Mouse (Mus musculus): ENCODE measurements around the gene Dupd1.

Gene Dupd1

GRCm38 (mm10) chr14:21722021-21722698 lies 7.8 kb upstream of the Dupd1 start:
- DNase-seq (ENCODE audit: low spot score), result no peak

GRCm38 (mm10) chr14:21720430-21721205 lies 6.2 kb upstream of the Dupd1 start:
- no peak for DNase-seq (ENCODE audit: low spot score)

DNA sequence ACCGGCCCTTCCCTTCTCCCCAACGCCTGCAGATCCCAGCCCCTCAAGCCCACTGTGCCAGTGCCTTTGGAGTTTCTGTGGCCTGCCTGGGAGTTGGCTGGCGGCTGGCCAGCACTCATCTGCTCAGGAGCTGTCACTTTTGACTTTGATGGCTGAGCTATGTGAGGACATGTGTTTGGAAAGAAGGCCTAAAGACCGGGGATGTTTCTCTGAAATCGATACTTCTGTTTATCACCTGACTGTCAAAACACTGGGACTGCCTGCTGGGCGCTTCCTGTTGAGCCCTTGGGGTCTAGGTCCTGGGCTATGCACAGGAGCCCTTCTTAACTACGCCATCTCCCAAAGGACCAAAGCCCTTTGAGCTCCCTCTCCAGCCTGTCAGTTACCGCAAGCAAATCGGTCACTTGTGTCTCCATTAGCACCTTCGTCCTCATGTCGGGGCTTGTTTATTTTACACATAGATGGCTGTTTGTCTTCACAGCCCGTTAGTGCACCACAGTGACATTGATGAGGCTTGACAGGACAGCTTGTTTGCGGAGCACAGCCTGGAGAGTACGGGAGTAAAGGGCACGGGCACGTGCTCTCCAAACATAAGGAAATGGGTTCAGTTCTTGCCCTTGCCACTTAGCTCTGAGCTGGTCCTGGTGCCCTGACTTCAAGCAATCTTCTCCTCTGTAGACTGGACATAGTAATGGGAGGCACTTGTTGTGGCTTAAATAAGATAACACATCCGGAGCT lies 5.4 kb upstream of the Dupd1 start:
- no peak for DNase-seq (ENCODE audit: low spot score)

GRCm38 (mm10) chr14:21711231-21711630 lies 3.1 kb downstream of the Dupd1 start:
- no peak for DNase-seq (ENCODE audit: low spot score)

- DNase-seq (ENCODE audit: low spot score), result no peak
Measured at GRCm38 (mm10) chr14:21709545-21709944, 4.8 kb downstream of the Dupd1 start.

GRCm38 (mm10) chr14:21706759-21707571 lies 7.4 kb downstream of the Dupd1 start:
- peak; percentile 45 for DNase-seq (ENCODE audit: low spot score)

DNA sequence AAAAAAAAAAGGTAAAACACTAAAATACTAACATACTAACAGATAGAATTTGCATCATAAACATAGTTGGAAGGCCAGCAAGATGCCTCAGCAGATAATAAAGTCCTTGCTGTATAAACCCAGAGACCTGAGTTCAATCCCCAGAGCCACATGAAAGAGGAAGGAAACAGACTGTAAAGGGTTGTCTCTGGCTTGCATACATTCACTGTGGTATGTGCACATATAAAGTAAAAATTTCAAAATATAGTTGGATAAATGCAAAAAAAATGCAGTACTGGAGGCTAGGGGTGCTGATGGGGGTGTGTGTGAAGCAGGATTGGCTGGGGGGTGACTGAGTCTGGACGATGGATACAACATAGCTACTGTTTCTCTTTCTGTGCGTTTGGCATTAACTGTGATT lies 8.9 kb downstream of the Dupd1 start:
- DNase-seq (ENCODE audit: low spot score), result no peak

DNA sequence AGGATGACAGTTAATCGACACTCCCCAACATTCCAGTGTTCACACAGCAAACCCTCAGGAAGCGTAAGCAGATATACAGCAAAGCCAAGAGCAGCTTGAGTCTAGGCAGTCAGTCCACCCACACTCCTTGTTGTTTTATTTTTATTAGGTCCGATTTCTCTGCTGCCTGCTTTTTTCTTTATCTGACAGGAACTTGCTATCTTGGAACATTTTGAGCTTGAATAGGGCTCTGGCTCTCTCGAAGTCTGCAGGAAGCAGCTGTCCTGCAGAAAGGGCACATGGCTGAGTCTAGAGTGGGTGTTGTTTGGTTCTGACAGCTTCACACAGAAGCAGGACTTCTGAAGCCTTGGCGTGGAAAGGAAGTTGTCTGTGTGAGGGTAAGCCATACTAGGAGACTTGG lies 11.1 kb downstream of the Dupd1 start:
- DNase-seq (ENCODE audit: low spot score), result no peak

- no peak for DNase-seq (ENCODE audit: low spot score)
Measured at GRCm38 (mm10) chr14:21702691-21703090, 11.7 kb downstream of the Dupd1 start.

GRCm38 (mm10) chr14:21696186-21696830 lies 18.1 kb downstream of the Dupd1 start:
- no peak for DNase-seq (ENCODE audit: low spot score)

- no peak for DNase-seq (ENCODE audit: low spot score)
Measured at GRCm38 (mm10) chr14:21695020-21695419, 19.4 kb downstream of the Dupd1 start.

- DNase-seq (ENCODE audit: low spot score), result no peak
Measured at GRCm38 (mm10) chr14:21691070-21691469, 23.3 kb downstream of the Dupd1 start.

DNA sequence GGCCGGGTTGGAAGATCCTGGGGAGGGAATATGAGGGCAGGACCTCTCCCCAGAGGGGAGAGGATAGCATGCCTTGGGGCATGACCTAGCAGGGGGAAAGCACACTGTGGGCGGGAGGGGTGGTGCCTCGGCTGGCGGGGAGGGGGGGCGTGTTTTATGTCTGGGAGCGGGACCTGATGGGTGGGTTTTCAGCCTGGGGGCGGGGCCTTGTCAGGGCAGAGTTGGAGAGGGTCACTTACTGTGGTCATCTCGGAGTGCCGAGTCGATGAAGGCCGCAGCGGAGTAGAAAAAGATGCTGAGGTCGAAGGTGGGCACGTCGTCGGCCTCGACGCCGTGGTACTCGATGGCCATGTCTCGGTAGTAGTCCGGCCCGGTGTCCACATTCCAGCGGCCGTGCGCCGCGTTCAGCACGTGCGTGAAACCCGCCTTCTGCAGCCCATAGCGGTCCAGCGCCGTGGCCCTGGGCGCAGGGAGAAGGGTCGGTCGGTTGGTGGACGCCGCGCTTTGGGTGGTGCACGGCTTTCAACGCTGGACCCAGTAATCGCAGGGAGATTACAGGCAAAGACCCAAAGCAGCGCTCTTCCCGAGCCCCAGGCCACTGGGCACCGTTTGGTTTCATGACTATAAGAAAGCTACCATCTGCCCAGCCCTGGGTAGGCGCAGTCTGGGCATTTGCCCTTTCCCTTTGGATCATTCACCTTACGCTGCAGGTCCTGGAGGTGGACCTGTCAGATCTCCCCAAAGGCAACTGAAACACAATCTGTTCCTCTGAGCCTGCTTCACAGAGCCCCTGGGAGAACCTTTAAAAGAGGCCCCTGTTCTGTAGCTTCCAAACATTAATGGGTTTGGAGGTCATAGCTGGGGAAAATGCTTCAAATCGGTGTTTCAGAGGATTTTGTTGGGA lies 27.7 kb downstream of the Dupd1 start:
- peak; percentile 66 for DNase-seq (ENCODE audit: low spot score)

- no peak for DNase-seq (ENCODE audit: low spot score)
Measured at GRCm38 (mm10) chr14:21685411-21686146, 28.8 kb downstream of the Dupd1 start.

GRCm38 (mm10) chr14:21683834-21684233 lies 30.5 kb downstream of the Dupd1 start:
- DNase-seq (ENCODE audit: low spot score), result no peak

- peak; percentile 79 for DNase-seq (ENCODE audit: low spot score)
Measured at GRCm38 (mm10) chr14:21682681-21683129, 31.7 kb downstream of the Dupd1 start.

DNA sequence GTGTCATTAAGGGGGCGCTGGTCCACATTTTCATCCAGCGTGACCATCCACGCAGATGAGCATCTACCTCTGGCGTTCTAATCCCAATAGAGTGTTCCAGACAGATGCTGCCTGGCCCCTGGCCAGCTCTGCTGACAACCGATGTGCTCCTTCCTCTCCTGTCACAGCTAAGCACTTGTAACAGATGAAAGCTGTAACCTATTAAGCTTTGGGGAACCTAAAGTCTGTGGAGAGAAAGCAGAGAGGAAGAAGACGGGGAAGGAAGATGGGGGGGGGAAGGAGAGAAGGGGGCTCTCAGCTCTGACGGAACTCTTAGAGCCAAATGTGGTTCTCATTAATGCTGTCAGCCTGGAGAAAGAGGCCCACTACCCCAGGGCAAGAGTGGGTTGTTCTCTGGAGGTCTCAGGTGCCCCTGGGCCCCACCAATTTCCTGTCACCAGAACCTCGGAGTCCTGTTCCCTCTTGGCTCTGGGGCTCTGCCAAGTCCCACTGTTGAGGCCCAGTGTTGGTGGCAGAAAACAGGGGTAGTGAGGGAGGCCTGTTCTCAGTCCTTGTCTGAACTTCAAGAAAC lies 34.7 kb downstream of the Dupd1 start:
- DNase-seq (ENCODE audit: low spot score), result no peak

GRCm38 (mm10) chr14:21678509-21679285 lies 35.7 kb downstream of the Dupd1 start:
- peak; percentile 81 for DNase-seq (ENCODE audit: low spot score)

Data from testis, postnatal 10 days (tissue).